Mouse (Mus musculus) liver, embryonic 14.5 days (tissue): ENCODE data around the gene Ppm1l.

Experiments
- CTCF ChIP-seq: IDR thresholded peaks from 2 replicates; pipeline ENCODE4 v1.5.1; 2016; ENCODE audit warnings: antibody characterized with exemption, low read depth, control low read depth
- EP300 ChIP-seq: IDR thresholded peaks from 2 replicates; pipeline ENCODE4 v1.6.1; 2016; ENCODE audit warnings: antibody characterized with exemption, low read depth

- TF ChIP-seq CTCF (no peak), EP300 (no peak)
These were observed 168.7 kb downstream of the Ppm1l start for GRCm38 (mm10) chr3:69485347-69485746.
